Mouse (Mus musculus) frontal cortex, adult 2 months (tissue): ENCODE results near the gene Zbtb22. TPM values are rescaled to one million over a fixed set of nuclear protein-coding genes. Genes with fewer than 3 reads are reported as not detected.
"Not testable (repeated sequence)": the region's sequence is repeated elsewhere in the genome, so short reads cannot be mapped to it uniquely, and the experiment has no call there.

ENCODE experiments used
- DNase-seq, 2 experiments: peaks; one replicate each; pipeline ENCODE4 v3.0.0; 2022; ENCODE audit warnings: low spot score in 1 of 2; ENCODE audit errors: extremely low spot score in 1 of 2
- polyA plus RNA-seq: library from polyadenylated mRNA; depleted of rRNA; stranded (reverse); fragments of >200 nt; gene quantifications from 2 replicates; pipeline ENCODE4 v1.2.3, GENCODE M21; 2012; rRNA removed

Zbtb22 gene
- 29.9 and 33.4 TPM in 2 replicates for polyA plus RNA-seq

- DNase-seq: peak; percentile 97 to 98
Observed at GRCm38 (mm10) chr17:33915671-33916250, at the start of gene Zbtb22, which contains the start of gene Tapbp. Gene Zbtb22 (plus strand): TSS chr17:33915904. Gene Tapbp (plus strand): TSS chr17:33915899.

- DNase-seq: not testable (repeated sequence)
Observed at GRCm38 (mm10) chr17:33873537-33873936, 42.2 kb upstream of the Zbtb22 start, which contains the start of gene Gm7029. Gene Gm7029 (plus strand): TSS chr17:33873837.

GRCm38 (mm10) chr17:33874411-33874810, 41.3 kb upstream of the Zbtb22 start:
- no peak for DNase-seq

- DNase-seq: not testable (repeated sequence)
Observed at GRCm38 (mm10) chr17:33875797-33876196, 39.9 kb upstream of the Zbtb22 start.

DNA sequence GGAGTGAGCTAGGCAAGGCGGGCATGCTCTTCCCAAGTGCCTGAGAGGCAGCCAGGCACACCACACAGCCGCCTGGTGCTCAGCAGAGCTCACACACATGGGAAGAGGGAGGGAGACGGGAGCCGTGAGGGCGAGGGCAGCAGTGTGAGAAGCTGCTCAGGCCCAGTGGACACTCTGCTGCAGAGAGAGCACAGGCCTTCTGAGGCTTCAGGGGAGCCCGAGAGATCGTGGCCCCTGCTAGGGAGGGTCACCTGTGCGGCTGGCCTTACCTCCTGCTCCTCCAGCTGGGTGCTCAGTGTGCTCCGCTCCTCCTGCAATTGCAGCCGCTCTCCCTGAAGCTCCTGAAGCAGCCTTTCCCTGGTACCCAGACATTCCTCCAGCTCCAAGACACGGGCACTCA, 31.4 kb upstream of the Zbtb22 start:
- not testable (repeated sequence) for DNase-seq

DNA sequence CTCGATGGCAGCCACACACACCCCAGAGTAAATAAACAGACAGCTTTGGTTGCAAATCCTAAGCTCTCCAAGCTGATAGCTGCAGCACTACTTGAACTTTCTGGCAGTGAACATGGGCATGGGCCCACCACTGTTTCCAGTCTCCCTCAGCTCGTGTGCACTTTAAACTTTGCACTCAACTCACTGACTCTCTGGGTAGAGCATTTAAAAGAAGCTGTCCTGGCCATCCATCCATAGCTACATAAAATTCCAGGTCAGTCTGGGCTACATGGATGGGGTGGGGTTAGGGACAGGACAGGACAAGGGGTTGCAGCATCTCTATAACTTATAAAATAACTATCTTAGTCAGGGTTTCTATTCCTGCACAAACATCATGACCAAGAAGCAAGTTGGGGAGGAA, 27.9 kb upstream of the Zbtb22 start:
- DNase-seq: not testable (repeated sequence)

- DNase-seq: not testable (repeated sequence)
Observed at GRCm38 (mm10) chr17:33888230-33888629, 27.5 kb upstream of the Zbtb22 start.

DNA sequence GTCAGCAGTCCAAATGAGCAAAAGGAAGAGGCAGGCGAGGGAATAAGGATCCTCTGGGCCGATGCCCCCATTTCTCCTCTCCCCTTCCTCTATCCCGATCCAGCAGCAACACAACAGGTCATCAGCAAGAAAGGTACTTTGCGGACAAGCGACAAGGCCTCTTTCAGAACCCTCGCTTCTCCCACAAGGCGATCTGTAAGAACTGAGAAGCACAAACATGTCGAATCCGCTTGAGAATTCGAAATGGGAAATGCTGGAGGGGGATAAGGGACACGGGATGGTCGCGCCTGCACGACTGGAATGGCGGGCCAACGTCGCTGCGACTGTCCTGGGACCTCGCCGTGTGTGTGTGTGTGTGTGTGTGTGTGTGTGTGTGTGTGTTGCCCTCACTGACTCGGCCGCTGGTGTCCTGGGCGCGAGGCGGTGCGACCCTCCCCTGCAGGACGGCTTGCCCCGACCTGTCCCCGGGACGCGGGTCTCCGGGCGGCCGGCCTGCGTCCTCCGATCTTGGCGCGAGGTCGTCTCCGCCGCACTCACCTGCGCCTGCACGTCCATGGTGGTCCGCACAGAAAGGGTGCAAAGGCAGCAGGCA, 25.7 kb upstream of the Zbtb22 start:
- not testable (repeated sequence) for DNase-seq

DNA sequence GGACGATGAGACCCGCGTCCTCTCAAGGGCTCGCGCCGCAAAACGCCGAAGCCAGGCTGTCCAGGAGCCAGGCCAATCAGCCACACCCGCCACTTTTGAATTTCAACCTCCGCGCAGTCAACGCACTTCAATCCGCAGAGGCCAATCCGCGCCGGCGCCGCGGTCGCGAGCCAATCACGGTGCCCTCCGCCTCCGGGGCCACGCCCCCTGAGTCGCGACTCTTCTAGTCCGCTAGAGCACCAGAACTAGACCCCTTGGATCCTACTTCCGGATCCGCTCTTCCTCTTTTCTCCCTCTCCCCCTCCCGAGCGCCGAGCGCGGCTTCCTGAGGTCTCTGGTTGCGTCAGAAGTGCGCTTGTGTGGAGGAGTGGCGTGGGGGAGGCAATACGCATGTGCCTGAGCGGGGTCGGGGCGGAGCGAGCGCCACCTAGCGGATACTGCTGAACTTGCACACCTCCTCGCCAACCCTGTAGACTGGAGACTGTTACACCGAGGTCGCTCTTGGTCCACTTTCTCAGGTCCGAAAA, 25.1 kb upstream of the Zbtb22 start, which contains the start of gene Kifc1:
TSS of gene Kifc1 (minus strand) at position 129 of the 527 bp plus-strand sequence.
- peak; percentile 99 to 100 for DNase-seq

- DNase-seq: no peak
Observed at GRCm38 (mm10) chr17:33891357-33891756, 24.3 kb upstream of the Zbtb22 start.

DNA sequence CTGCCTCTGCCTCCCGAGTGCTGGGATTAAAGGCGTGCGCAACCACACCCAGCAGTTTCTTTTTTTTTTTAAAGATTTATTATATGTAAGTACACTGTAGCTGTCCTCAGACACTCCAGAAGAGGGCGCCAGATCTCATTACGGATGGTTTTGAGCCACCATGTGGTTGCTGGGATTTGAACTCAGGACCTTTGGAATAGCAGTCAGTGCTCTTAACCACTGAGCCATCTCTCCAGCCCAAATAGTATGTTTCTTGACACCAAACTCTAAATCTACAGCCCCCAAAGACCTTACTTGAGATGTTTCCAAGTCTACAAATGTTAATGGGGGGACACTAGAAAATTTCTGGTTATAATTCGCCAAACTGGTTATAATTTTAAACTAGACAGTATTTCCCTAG, 23.8 kb upstream of the Zbtb22 start:
- DNase-seq: not testable (repeated sequence)

DNA sequence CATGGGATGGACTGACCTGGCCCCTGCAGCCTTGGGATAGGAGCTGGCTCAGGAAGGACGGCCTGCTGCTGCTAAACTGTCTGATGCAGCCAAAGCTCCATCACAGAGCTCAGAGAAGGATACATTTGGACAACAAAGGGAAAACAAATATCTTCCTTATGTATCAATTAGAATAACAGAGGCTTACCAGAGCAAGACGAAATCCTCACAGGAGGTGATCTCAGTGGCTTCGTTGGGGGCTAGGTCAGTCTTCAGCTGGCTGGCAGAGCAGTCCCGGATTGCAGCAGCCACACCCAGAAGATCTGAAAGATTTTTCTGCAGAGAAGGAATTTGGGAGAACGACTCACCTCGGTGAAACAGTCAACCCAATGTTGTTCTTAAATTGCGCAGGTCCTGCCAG, 23.3 kb upstream of the Zbtb22 start:
- DNase-seq: no peak

- DNase-seq: not testable (repeated sequence)
Observed at GRCm38 (mm10) chr17:33893011-33893410, 22.7 kb upstream of the Zbtb22 start.

GRCm38 (mm10) chr17:33897114-33897794, 18.4 kb upstream of the Zbtb22 start:
- no peak for DNase-seq

DNA sequence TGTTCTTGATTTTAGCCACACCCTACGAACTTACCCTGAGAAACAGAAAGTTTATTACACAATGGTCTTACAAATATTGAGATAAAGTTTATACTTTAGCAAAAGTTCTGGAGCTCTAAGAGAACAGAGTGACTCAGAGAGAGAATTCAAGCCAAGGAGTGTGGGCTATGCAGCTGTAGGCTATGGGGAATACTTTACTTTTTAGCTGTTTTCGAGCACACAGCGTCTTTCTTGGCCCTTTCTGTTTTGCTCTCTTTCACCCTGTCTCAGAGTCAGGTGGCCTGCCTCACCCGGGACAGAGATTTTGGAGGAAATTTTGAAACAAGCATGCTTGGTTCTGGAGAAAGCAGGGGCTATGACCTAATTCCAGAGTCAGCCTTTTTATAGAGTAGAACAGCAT, 17.5 kb upstream of the Zbtb22 start:
- not testable (repeated sequence) for DNase-seq

- DNase-seq: no peak
Observed at GRCm38 (mm10) chr17:33899642-33900041, 16.1 kb upstream of the Zbtb22 start.

DNA sequence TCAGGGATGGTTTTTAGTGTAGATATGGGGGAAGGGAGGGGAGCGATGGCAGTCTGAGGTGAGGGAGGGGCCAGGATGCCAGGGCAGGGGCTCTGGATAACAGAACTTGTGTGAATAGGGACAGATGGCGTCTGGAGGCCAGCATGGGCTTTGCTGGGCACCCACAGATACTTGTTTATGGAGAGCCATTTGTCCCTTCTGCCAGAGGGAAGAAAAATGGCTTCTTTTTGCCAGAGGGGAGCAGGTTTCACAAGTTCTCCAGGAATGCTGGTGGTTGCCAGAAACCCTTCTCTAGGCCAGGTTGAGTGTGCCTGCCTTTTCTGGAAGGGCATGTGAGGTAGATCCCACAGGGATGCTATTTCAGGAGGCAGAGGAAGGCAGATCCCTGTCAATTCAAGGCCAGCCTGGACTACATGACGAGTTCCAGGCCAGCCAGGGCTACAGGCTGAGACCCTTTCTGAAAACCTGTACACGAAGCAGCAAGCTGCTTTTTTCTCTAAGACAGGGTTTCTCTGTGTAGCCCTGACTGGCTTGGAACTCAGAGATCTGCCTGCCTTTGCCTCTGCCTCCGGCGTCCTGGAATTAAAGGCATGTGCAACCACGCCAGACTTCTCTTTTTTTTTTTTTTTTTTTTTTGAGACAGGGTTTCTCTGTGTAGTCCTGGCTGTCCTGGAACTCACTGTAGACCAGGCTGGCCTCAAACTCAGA, 15.3 kb upstream of the Zbtb22 start:
- no peak for DNase-seq

DNA sequence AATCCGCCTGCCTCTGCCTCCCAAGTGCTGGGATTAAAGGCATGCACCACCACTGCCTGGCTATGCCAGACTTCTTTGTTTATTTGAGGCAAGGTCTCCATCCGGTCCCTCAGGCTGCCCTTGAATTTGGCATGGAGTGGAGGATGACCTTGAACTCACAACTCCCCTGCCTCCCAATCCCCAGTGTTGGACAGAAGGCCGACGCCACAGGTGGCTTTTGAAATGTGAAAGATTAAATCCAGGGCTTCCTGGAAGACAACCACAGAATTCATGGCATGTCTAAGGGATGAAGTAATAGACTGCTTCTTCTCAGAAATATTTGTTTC, 14.8 kb upstream of the Zbtb22 start:
- no peak for DNase-seq

- DNase-seq: no peak
Observed at GRCm38 (mm10) chr17:33901653-33902052, 14.1 kb upstream of the Zbtb22 start.

GRCm38 (mm10) chr17:33902079-33902478, 13.6 kb upstream of the Zbtb22 start:
- no peak for DNase-seq

DNA sequence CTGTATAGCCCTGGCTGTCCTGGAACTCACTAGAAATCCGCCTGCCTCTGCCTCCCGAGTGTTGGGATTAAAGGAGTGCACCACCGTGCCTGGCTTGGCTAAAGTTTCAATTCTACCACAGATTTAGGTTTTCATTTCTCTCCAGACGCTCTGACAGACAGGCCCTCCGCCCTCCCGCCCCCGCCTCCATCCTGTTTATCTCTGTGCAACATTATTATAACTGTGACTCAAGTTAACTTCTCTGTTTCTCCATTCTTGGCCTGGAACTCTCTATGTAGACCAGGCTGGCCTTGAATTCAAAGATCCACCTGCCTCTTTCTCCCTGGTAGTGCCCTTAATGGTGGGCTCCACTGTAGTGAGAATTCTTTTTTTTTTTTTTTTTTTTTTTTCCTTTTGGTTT, 13.2 kb upstream of the Zbtb22 start:
- DNase-seq: no peak
